Comparison of ENCODE assay signal across 22 mouse cellular contexts in genomic region chr16:26775976-26776375, GRCm38 (mm10).
DNase-seq lines count a peak whose midpoint lies in the region; ATAC-seq lines count a peak whose summit lies in the region.
"Had no signal": no experiment of that assay in that cellular context is flagged by ENCODE, and none has a peak within 500 bp of the region (broad histone marks: within the 10 kb centered on the region; RNA-seq: fewer than 3 reads in every experiment).

No protein-coding gene starts in this region.

- H3K4me2 ChIP-seq in kidney, embryonic 14.5 days (replicated peaks; ENCODE audit: low read depth, low read length) = no peak overlapping the region
- H3K4me2 ChIP-seq: limb, embryonic 13.5 days had no signal

- no peak overlapping the region for H3K9ac ChIP-seq in kidney, embryonic 14.5 days (ENCODE audit: low read depth, low read length)
- H3K9ac ChIP-seq: limb, embryonic 13.5 days; liver, embryonic 14.5 days had no signal

- no peaks in the 10 kb centered on the region for H3K27me3 ChIP-seq in kidney, embryonic 14.5 days (ENCODE audit: control insufficient read depth, insufficient read depth, low read length)
- H3K27me3 ChIP-seq: limb, embryonic 13.5 days; megakaryocyte, embryonic 14.5 days had no signal

- H3K27ac ChIP-seq in kidney, embryonic 14.5 days (ENCODE audit: low read depth, low read length) = no peak overlapping the region
- H3K27ac ChIP-seq: embryonic facial prominence, embryonic 10.5 days; limb, embryonic 13.5 days; liver, embryonic 14.5 days had no signal

- no peaks in the 10 kb centered on the region for H3K4me1 ChIP-seq in kidney, embryonic 14.5 days (ENCODE audit: control insufficient read depth, insufficient read depth, low read length)
- H3K4me1 ChIP-seq: embryonic facial prominence, embryonic 10.5 days; limb, embryonic 13.5 days; megakaryocyte, embryonic 14.5 days had no signal

- H3K4me3 ChIP-seq in kidney, embryonic 14.5 days (ENCODE audit: low read length) = no peak overlapping the region
- H3K4me3 ChIP-seq: embryonic facial prominence, embryonic 10.5 days; limb, embryonic 13.5 days; megakaryocyte, embryonic 14.5 days had no signal

- DNase-seq in frontal cortex, postnatal 36 days (ENCODE audit: low spot score in 2 of 2) = peak; percentile 55 to 80
- DNase-seq in left cerebral cortex, adult 8-10 months (ENCODE audit: low spot score in 2 of 2) = peak; percentile 6 to 88
- peak; percentile 18 for DNase-seq in right cerebral cortex, postnatal 14 days
- DNase-seq in kidney, postnatal 10 days = no peak
- no peak for DNase-seq in lung, postnatal 4 days
- DNase-seq: adrenal gland, postnatal 25 days; gastrocnemius, postnatal 10 days; heart, adult 18-20 months; heart, postnatal 4 days; kidney, adult 18-20 months; kidney, postnatal 4 days; thymus, adult 18-20 months had no signal

- no peaks in the 10 kb centered on the region for H3K36me3 ChIP-seq in kidney, embryonic 14.5 days (ENCODE audit: control insufficient read depth, insufficient read depth, low read length)
- H3K36me3 ChIP-seq: embryonic facial prominence, embryonic 10.5 days; limb, embryonic 13.5 days had no signal

- ATAC-seq in frontal cortex, adult (ENCODE audit: low TSS enrichment) = peak; percentile 99
- no peak for ATAC-seq in kidney, embryonic 14.5 days (ENCODE audit: low FRiP score, low TSS enrichment)
- ATAC-seq: activated CD4-positive, CD25-positive, alpha-beta regulatory T cell, adult 4 months; forebrain, embryonic 14.5 days; lung, postnatal 0 days; Patski had no signal

- WGBS in kidney, embryonic 14.5 days = 91% methylated on average over 2 of the region's 2 CpGs

- H3K9me3 ChIP-seq in kidney, embryonic 14.5 days (ENCODE audit: control insufficient read depth, low read length) = no peaks in the 10 kb centered on the region
- H3K9me3 ChIP-seq: embryonic facial prominence, embryonic 10.5 days; limb, embryonic 13.5 days; megakaryocyte, embryonic 14.5 days had no signal

Comparison
In these comparisons a context has a peak if more than half of its experiments do, and no peak if none do; other contexts are left out.
1. DNase-seq: peak in frontal cortex, postnatal 36 days (2 of 2), left cerebral cortex, adult 8-10 months (2 of 2) and right cerebral cortex, postnatal 14 days (single experiment); none in kidney, postnatal 10 days (single experiment) and lung, postnatal 4 days (0 of 2).